Mouse (Mus musculus) adrenal gland, adult (tissue): ENCODE data around the gene Drd4.
"Not testable (repeated sequence)": the region's sequence is repeated elsewhere in the genome, so short reads cannot be mapped to it uniquely, and the experiment has no call there.

Experiments used
- DNase-seq, 2 experiments: peaks; one replicate each; pipeline ENCODE4 v3.0.0; 2022 to 2023; ENCODE audit warnings: low spot score in 1 of 2; ENCODE audit not compliant: inconsistent age in 2 of 2

Gene Drd4

DNA sequence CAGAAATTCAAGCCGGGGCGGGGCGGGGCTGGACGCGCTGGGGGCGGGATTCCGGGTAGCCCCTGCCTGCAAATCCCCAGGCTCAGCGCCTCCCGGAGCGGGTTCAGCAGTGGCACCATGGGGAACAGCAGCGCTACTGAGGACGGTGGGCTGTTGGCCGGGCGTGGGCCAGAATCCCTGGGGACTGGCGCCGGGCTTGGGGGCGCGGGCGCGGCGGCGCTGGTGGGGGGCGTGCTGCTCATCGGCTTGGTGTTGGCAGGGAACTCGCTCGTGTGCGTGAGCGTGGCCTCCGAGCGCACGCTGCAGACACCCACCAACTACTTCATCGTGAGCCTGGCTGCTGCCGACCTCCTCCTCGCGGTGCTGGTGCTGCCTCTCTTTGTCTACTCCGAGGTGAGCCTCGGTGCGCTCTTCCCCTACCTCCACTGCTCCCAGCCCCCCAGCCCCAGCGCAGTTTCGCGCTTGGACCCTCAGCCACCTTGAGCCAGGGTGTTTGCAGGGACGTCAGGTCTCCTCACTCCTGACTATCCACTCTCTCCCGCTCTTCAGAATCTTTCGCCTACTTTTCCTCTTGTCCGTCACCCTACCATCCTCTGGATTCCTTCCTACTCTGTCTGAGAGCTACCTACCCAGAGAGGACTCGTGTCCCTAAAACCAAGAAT is at the start of gene Drd4:
TSS of gene Drd4 (plus strand) at position 86 of the 662 bp plus-strand sequence.
- DNase-seq = no peak

DNA sequence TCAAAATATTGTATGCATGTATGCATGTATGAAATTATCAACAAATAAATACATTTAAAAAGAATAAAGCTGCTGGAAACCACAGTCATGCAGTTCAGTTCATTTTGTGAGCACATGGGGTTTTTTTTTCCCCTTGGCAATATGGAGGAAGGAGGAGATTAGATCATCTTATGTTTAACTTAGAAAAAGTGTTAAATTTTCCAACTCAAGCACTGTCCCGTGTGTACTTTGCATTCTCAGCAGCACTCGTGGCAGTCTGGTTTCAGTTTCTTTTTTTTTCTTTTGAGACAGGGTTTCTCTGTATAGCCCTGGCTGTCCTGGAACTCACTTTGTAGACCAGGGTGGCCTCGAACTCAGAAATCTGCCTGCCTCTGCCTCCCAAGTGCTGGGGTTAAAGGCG is 41.3 kb upstream of the Drd4 start:
- not testable (repeated sequence) for DNase-seq

DNA sequence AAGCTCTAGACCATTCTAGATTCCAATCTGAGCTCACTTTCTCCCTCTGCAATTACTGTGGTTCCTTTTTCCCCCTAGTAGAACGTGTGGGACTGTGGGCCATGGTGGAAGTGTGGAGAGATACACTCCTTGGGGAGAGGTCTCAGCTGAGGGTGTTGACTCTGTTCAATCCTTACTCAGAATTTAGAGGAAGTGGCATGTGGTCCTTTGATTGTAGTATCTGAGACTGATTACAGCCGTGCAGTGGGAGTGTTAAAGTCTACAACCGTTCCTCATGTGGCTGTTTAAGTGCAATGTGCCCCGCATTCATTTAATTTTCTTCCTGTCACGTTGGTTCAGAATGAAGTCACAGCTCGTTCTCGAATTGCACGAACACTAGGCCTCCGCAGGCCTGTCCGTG is 35.6 kb upstream of the Drd4 start:
- DNase-seq = no peak

- DNase-seq = peak in 1 of 2 experiments; percentile 61
These were observed 30.3 kb upstream of the Drd4 start for GRCm38 (mm10) chr7:141261480-141261879.

- no peak for DNase-seq
These were observed 28.2 kb upstream of the Drd4 start for GRCm38 (mm10) chr7:141263640-141264039.

DNA sequence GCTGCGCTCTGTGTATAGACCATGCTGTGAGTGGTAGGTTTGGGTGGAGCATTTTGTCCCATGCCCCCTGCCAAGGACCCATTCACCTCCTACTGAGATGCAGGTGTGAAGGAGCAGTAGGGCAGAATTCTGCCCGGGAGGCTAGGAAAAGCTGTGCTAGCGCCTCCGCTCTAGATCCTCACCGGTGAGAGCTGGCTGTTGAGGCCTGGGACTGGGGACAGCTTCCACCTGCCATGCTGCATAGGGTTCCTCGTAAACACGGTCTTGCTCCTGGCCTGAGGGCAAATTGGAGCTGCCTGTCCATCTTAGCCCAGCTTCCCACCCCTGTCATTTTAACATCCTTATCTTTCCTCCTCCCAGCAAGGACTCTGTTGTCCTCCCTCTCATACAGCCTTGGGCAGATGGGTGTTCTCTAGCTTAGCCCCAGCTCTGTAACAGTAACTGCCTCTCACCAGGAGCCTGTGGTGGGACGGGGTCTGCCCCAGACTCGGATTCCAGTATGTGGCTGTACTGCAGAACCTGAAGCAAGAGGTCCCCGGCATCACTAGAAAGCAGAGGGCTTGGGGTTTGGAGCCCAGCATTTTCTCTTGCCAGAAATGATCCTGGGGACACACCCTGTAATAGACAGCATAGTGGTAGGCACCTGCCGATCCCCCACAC is 27.6 kb upstream of the Drd4 start:
- no peak for DNase-seq

GRCm38 (mm10) chr7:141264761-141265410 is 26.9 kb upstream of the Drd4 start:
- peak; percentile 67 to 79 for DNase-seq

DNA sequence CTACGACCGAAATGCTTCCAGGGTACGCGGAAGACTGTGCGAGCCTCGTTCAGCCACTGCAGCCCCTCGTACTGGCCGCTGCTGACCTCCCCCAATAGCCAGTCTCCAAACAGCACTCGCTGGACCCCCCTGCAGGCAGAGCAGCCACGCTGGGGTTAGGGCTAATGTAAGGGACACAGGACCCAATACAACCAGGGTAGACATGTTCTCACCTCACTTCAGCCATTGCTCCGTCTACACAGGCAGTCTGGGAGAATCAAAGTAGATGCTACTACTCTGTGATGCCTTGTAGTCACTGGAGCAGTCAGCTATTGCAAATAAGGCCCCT is 26.4 kb upstream of the Drd4 start:
- DNase-seq = peak in 1 of 2 experiments; percentile 65

GRCm38 (mm10) chr7:141265739-141266561 is 25.9 kb upstream of the Drd4 start, which contains the start of gene Irf7:
TSS of gene Irf7 (minus strand) at chr7:141266481.
- DNase-seq = peak; percentile 79 to 92

GRCm38 (mm10) chr7:141268466-141269272 is 23.1 kb upstream of the Drd4 start:
- no peak for DNase-seq

DNA sequence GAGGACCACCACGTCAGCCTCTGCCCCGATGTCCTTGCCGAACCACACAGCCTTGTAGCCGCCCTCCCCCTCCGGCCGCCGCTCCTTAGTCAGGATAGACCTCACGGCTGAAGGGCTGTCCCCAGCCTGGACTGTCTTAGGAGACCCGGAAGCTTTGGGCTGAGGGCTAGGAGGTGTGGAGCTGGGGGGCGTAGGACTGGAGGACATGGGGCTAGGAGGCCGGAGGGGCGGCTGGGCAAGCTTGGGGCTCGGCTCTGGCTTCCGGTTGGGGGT is 22.6 kb upstream of the Drd4 start:
- no peak for DNase-seq

DNA sequence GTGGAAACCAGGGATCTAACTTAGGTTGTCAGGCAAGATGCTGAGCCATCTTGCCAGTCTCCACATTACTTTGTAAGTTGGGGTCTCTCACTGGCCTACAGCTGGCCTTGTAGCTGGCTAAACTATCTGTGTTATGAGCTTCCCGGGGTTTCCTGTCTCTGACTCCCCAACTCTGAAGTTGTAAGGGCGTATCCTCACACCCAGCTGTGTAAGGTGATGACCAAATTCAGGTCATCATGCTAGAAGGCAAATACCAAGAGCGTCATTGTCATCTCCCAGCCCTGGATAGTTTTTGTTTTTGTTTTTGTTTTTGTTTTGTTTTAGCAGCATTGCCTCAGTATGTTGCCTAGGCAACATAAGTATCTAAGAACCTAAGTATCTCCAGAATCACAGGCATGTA is 21.2 kb upstream of the Drd4 start:
- no peak for DNase-seq

DNA sequence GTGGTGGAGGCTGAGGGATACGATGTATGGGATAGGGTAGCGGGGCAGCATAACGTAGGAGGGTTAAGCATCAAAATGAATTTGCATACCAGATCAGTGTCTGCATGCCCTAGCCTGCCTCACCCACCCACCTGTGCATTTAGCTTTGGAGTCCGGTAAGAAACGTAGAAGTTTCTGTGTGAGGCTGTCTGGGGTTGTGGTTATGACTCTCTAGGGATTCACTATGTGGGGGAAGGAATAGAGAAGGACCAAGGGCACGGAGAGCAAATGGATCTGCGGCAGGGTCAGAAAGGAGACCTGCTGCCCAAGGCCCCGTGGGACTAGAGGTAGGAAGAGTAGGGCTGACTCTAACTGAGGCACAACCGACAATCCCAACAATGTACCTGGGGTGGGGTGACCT is 16.4 kb upstream of the Drd4 start:
- DNase-seq = no peak

- DNase-seq = peak in 1 of 2 experiments; percentile 50
These were observed 15.3 kb upstream of the Drd4 start, which contains the start of gene Cdhr5 for GRCm38 (mm10) chr7:141276546-141276945. TSS of gene Cdhr5 (minus strand) at chr7:141276786.

- no peak for DNase-seq
These were observed 13.8 kb upstream of the Drd4 start for GRCm38 (mm10) chr7:141277701-141278678.

GRCm38 (mm10) chr7:141278766-141279590 is 12.8 kb upstream of the Drd4 start, which contains the start of gene Sct:
TSS of gene Sct (minus strand) at chr7:141279133.
- DNase-seq = peak in 1 of 2 experiments; percentile 56

GRCm38 (mm10) chr7:141281442-141281841 is 10.4 kb upstream of the Drd4 start:
- DNase-seq = no peak

DNA sequence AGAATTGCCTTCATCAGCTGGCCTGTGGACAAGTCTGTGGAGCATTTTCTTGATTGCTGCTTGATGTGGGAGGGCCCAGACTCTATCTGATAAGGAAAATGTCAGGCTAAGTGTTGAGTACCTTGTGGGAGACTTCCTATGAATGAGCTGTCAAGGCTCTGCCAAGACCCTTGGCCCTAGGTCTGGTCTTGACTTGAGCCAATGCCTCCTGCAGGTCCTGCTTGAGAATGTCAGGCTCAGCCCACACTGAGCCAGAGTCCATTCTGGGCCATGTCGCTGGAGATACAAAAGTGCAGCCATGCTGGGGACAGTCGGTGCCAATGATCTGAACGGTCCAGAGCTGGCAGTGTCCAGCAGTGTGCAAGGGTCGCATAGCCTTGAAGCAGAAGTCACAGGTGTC is 9.1 kb upstream of the Drd4 start:
- DNase-seq = no peak

- no peak for DNase-seq
These were observed 3.8 kb upstream of the Drd4 start for GRCm38 (mm10) chr7:141288042-141288441.
